Mouse (Mus musculus) midbrain, embryonic 14.5 days (tissue): Measurements from ENCODE around the gene Olfr1437. TPM values are rescaled to one million over a fixed set of nuclear protein-coding genes. Genes with fewer than 3 reads are reported as not detected.
"Not testable (repeated sequence)": the region's sequence is repeated elsewhere in the genome, so short reads cannot be mapped to it uniquely, and the experiment has no call there.

Source experiments
- ATAC-seq: fragments of 200-750 bp; cut with Nextera tagmentation; 2 replicates; pipeline ENCODE4 v1.8.0; 2017; ENCODE audit warnings: moderate number of reproducible peaks, moderate library complexity; ENCODE audit not compliant: low FRiP score, low TSS enrichment
- DNase-seq: peaks from one replicate; pipeline ENCODE4 v3.0.0-alpha.2; 2015
- H3K27ac ChIP-seq: fragments of 300-500 bp; sonication (generic); replicated peaks from 2 replicates; pipeline ENCODE4 v1.5.1; 2014; ENCODE audit warnings: mild to moderate bottlenecking, low read depth, low read length, moderate library complexity
- H3K27me3 ChIP-seq: fragments of 300-500 bp; sonication (generic); 2 replicates; pipeline ENCODE4 v1.6.1; 2014; ENCODE audit warnings: low read length, control low read depth, mixed read lengths; ENCODE audit not compliant: control insufficient read depth, insufficient read depth
- H3K36me3 ChIP-seq: fragments of 300-500 bp; sonication (generic); 2 replicates; pipeline ENCODE4 v1.6.1; 2014; ENCODE audit warnings: low read length, control low read depth; ENCODE audit not compliant: control insufficient read depth, insufficient read depth
- H3K4me1 ChIP-seq: fragments of 300-500 bp; sonication (generic); 2 replicates; pipeline ENCODE4 v1.6.1; 2014; ENCODE audit warnings: mild to moderate bottlenecking, antibody characterized with exemption, low read length, control low read depth; ENCODE audit not compliant: control insufficient read depth, insufficient read depth
- H3K4me2 ChIP-seq: fragments of 300-500 bp; sonication (generic); 2 replicates; pipeline ENCODE4 v1.6.1; 2014; ENCODE audit warnings: mild to moderate bottlenecking, low read length, moderate library complexity
- H3K4me3 ChIP-seq: fragments of 300-500 bp; sonication (generic); replicated peaks from 2 replicates; pipeline ENCODE4 v1.5.1; 2014; ENCODE audit warnings: low read depth, low read length
- H3K9ac ChIP-seq: fragments of 300-500 bp; sonication (generic); replicated peaks from 2 replicates; pipeline ENCODE4 v1.6.1; 2014; ENCODE audit warnings: mild to moderate bottlenecking, low read length, moderate library complexity
- H3K9me3 ChIP-seq: fragments of 300-500 bp; sonication (generic); 2 replicates; pipeline ENCODE4 v1.6.1; 2016; ENCODE audit warnings: low read length, control low read depth, mixed read lengths; ENCODE audit not compliant: control insufficient read depth
- WGBS: fragments of 180-500 bp; shearing (Covaris S2); extraction: QIAGEN DNeasy Blood & Tissue Kit; methylation state at CpG from one replicate; pipeline ENCODE4 v1.1.7; 2014; 5-methylcytosine and 5-hydroxymethylcytosine counted together
- polyA plus RNA-seq: library from polyadenylated mRNA; unstranded; fragments of >200 nt; fragmentation: Nextera tagmentation; extraction: Ambion mirVana; gene quantifications from 2 replicates; pipeline ENCODE4 v1.2.1, GENCODE M21; 2014

The Olfr1437 gene
- not detected in 2 replicates for polyA plus RNA-seq

GRCm38 (mm10) chr19:12325001-12325400 is at the start of gene Olfr1437:
Olfr1437 (minus strand) TSS chr19:12325101.
- H3K4me1 ChIP-seq: no peaks in the 10 kb centered on the region
- H3K27ac ChIP-seq: no peak within 1 kb of the TSS
- DNase-seq (no peak), ATAC-seq (no peak)
- no peak within 1 kb of the TSS for H3K4me2 ChIP-seq
- no peaks in the 10 kb centered on the region for H3K36me3 ChIP-seq
- no peak within 1 kb of the TSS for H3K4me3 ChIP-seq
- no peak within 1 kb of the TSS for H3K9ac ChIP-seq
- H3K9me3 ChIP-seq: no peaks in the 10 kb centered on the region
- WGBS: 89% methylated on average over 2 of the region's 2 CpGs
- no peaks in the 10 kb centered on the region for H3K27me3 ChIP-seq

GRCm38 (mm10) chr19:12374465-12375025 is 49.6 kb upstream of the Olfr1437 start:
- H3K27me3 ChIP-seq: no peaks in the 10 kb centered on the region
- ATAC-seq: no peak
- no peak overlapping the region for H3K9ac ChIP-seq
- no peak overlapping the region for H3K4me3 ChIP-seq
- H3K36me3 ChIP-seq: no peaks in the 10 kb centered on the region
- H3K4me2 ChIP-seq: no peak overlapping the region
- DNase-seq: no peak
- WGBS: 75% methylated on average over 2 of the region's 2 CpGs
- no peaks in the 10 kb centered on the region for H3K4me1 ChIP-seq
- no peaks in the 10 kb centered on the region for H3K9me3 ChIP-seq
- no peak overlapping the region for H3K27ac ChIP-seq

- H3K4me3 ChIP-seq: no peak overlapping the region
- ATAC-seq (no peak), DNase-seq (no peak)
- no peaks in the 10 kb centered on the region for H3K36me3 ChIP-seq
- H3K9ac ChIP-seq: no peak overlapping the region
- no peaks in the 10 kb centered on the region for H3K9me3 ChIP-seq
- 83% methylated on average over 3 of the region's 3 CpGs for WGBS
- no peak overlapping the region for H3K27ac ChIP-seq
- no peak overlapping the region for H3K4me2 ChIP-seq
- H3K4me1 ChIP-seq: no peaks in the 10 kb centered on the region
- H3K27me3 ChIP-seq: no peaks in the 10 kb centered on the region
Observed at GRCm38 (mm10) chr19:12373004-12373403, 48.1 kb upstream of the Olfr1437 start.

GRCm38 (mm10) chr19:12335810-12336209 is 10.9 kb upstream of the Olfr1437 start, which contains the start of gene Olfr1438-ps1:
Olfr1438-ps1 (minus strand) TSS chr19:12335910.
- Histone ChIP-seq H3K4me2 (no peak within 1 kb of the TSS), H3K9ac (no peak within 1 kb of the TSS), H3K27me3 (no peaks in the 10 kb centered on the region), H3K36me3 (no peaks in the 10 kb centered on the region), H3K4me1 (no peaks in the 10 kb centered on the region), H3K4me3 (no peak within 1 kb of the TSS), H3K9me3 (no peaks in the 10 kb centered on the region), H3K27ac (no peak within 1 kb of the TSS)
- ATAC-seq (no peak), DNase-seq (no peak)
- 85% methylated on average over 3 of the region's 3 CpGs for WGBS

GRCm38 (mm10) chr19:12299030-12299429 is 25.9 kb downstream of the Olfr1437 start, which contains the start of gene Olfr1436:
Olfr1436 (minus strand) TSS chr19:12299130.
- not testable (repeated sequence) for H3K9ac ChIP-seq, DNase-seq, H3K27ac ChIP-seq, ATAC-seq, H3K9me3 ChIP-seq, H3K4me3 ChIP-seq, H3K4me2 ChIP-seq, H3K36me3 ChIP-seq, H3K27me3 ChIP-seq, H3K4me1 ChIP-seq
- WGBS: 86% methylated on average over 1 of the region's 1 CpGs

GRCm38 (mm10) chr19:12292979-12293378 is 31.9 kb downstream of the Olfr1437 start:
- H3K4me1 ChIP-seq: no peaks in the 10 kb centered on the region
- H3K36me3 ChIP-seq: no peaks in the 10 kb centered on the region
- no peak for DNase-seq
- H3K27ac ChIP-seq: no peak overlapping the region
- H3K4me2 ChIP-seq: no peak overlapping the region
- H3K4me3 ChIP-seq: no peak overlapping the region
- no peak for ATAC-seq
- H3K9me3 ChIP-seq: no peaks in the 10 kb centered on the region
- no peaks in the 10 kb centered on the region for H3K27me3 ChIP-seq
- H3K9ac ChIP-seq: no peak overlapping the region

- DNase-seq (no peak), ATAC-seq (no peak)
- Histone ChIP-seq H3K4me1 (no peaks in the 10 kb centered on the region), H3K9me3 (no peaks in the 10 kb centered on the region), H3K4me3 (no peak within 1 kb of the TSS), H3K36me3 (no peaks in the 10 kb centered on the region), H3K9ac (no peak within 1 kb of the TSS), H3K27me3 (no peaks in the 10 kb centered on the region), H3K4me2 (no peak within 1 kb of the TSS), H3K27ac (no peak within 1 kb of the TSS)
- WGBS: 74% methylated on average over 2 of the region's 2 CpGs
Observed at GRCm38 (mm10) chr19:12279554-12279953, 45.3 kb downstream of the Olfr1437 start, which contains the start of gene Olfr1434. Olfr1434 (plus strand) TSS chr19:12279854.

Other genes with a start within 250 kb of the Olfr1437 start
- not detected in 2 replicates for gene Olfr1425, start 247.4 kb downstream of the Olfr1437 start, polyA plus RNA-seq
- gene Olfr1426, start 233.1 kb downstream of the Olfr1437 start, polyA plus RNA-seq: not detected in 2 replicates
- gene Olfr1427, start 221.8 kb downstream of the Olfr1437 start, polyA plus RNA-seq: not detected in 2 replicates
- not detected in 2 replicates for gene Olfr1428, start 209.2 kb downstream of the Olfr1437 start, polyA plus RNA-seq
- not detected in 2 replicates for gene Olfr76, start 201.9 kb downstream of the Olfr1437 start, polyA plus RNA-seq
- not detected in 2 replicates for gene Olfr1555-ps1, start 155.0 kb downstream of the Olfr1437 start, polyA plus RNA-seq
- not detected in 2 replicates for gene Olfr1431, start 124.5 kb downstream of the Olfr1437 start, polyA plus RNA-seq
- not detected in 2 replicates for gene Olfr1432, start 92.5 kb downstream of the Olfr1437 start, polyA plus RNA-seq
- not detected in 2 replicates for gene Olfr262, start 83.4 kb downstream of the Olfr1437 start, polyA plus RNA-seq
- gene Olfr235, start 64.1 kb downstream of the Olfr1437 start, polyA plus RNA-seq: not detected in 2 replicates
- gene Olfr1434, start 45.2 kb downstream of the Olfr1437 start, polyA plus RNA-seq: not detected in 2 replicates
- gene Olfr1436, start 26.0 kb downstream of the Olfr1437 start, polyA plus RNA-seq: not detected in 2 replicates
- gene Olfr1438-ps1, start 10.8 kb upstream of the Olfr1437 start, polyA plus RNA-seq: not detected in 2 replicates
- gene Olfr1440, start 62.2 kb upstream of the Olfr1437 start, polyA plus RNA-seq: not detected in 2 replicates
- not detected in 2 replicates for gene Olfr1441, start 92.3 kb upstream of the Olfr1437 start, polyA plus RNA-seq
- not detected in 2 replicates for gene Pfpl, start 102.8 kb upstream of the Olfr1437 start, polyA plus RNA-seq
- gene Mpeg1, start 135.7 kb upstream of the Olfr1437 start, polyA plus RNA-seq: 1.00 and 1.1 TPM in 2 replicates
- 35.7 and 46.0 TPM in 2 replicates for gene Dtx4, start 176.4 kb upstream of the Olfr1437 start, polyA plus RNA-seq
- 4.5 and 8.3 TPM in 2 replicates for gene Fam111a, start 220.6 kb upstream of the Olfr1437 start, polyA plus RNA-seq